Mouse (Mus musculus): ENCODE data around the gene Stambp.
"Not testable (repeated sequence)": the region's sequence is repeated elsewhere in the genome, so short reads cannot be mapped to it uniquely, and the experiment has no call there.

Gene Stambp

GRCm38 (mm10) chr6:83572671-83573070 lies at the start of gene Stambp:
Gene Stambp (minus strand): TSS chr6:83572729.
- no peak for DNase-seq

DNA sequence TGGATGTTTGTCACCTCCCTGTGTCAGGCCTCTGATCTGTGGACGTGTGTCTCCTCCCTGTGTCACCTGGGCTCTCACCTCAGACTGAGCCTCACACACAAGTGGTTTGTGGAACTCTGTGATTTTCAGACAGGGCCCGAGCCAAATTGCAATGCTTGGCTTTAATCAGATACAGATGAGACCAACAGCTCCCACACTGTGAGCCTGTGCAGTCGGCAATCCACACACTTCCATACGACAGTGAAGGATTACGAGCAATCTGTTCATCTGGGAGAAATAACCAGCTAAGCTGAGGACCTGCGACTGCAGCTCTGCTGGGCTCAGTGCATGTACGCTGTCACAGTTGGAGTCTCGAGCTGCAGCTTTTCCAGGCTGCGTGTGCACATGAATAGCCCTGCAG lies 47.4 kb upstream of the Stambp start:
- no peak for DNase-seq

GRCm38 (mm10) chr6:83617581-83618335 lies 45.2 kb upstream of the Stambp start:
- DNase-seq = no peak

GRCm38 (mm10) chr6:83616512-83616911 lies 44.0 kb upstream of the Stambp start:
- peak; percentile 46 for DNase-seq

DNA sequence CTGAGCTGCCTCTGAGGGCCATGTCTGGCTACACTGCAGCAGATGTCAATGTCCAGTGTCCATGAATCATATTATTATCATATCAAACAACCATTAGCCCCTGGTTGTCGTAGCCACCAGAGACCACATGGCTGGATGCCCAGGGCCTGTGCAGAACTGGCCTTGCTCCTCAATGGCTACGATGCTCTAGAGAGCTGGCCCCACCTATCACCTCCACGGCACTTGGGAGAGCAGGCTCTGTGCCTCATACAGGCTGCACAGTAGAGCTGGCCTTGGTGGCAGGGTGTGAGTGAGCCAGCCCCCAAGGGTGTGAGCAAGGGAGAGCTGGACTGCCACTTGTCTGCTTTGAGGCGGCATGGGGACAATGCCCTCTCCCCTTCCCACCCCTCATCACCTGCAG lies 41.9 kb upstream of the Stambp start:
- DNase-seq = no peak

DNA sequence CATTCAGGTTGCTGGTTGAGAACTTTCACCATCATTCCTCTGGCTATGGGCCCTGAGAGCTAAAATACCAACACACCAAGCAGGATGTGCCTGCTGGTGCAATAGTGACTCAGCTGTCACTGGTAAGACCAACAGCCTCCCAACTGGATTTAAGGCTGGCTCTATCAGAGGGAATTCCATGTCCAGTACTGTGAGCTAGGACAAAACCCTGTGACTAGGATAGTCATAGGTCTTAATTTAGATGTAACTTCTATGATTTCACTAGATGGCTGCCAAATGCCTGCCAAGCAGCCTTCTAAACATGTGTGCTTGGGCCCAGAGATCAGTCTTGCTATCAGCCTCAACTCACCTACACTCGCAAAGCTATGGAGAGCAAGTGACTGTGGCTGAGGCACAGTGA lies 40.4 kb upstream of the Stambp start:
- no peak for DNase-seq

- peak; percentile 62 for DNase-seq
These were observed 27.2 kb upstream of the Stambp start for GRCm38 (mm10) chr6:83599636-83600174.

DNA sequence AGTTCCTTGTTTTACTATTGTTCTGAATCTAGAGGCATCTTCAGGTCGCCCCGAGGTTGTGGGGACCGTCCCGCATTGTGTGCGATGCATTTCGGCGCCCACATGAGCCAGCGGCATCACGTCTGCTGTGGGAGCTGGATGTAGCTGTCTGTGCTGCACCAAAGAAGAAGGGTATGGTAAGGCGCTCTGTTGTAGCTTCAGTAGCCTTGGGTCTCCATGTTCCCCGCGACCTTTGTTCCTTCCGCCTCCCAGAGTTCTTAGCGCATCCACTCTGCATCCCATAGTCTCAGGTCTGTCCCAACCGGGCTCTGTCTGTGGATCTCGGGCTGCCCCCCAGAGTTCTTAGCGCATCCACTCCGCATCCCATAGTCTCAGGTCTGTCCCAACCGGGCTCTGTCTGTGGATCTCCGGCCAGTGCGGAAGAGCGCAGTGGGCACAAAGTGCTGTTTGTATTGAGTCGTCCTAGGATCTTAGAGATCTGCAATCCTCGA lies 26.6 kb upstream of the Stambp start:
- DNase-seq = no peak

DNA sequence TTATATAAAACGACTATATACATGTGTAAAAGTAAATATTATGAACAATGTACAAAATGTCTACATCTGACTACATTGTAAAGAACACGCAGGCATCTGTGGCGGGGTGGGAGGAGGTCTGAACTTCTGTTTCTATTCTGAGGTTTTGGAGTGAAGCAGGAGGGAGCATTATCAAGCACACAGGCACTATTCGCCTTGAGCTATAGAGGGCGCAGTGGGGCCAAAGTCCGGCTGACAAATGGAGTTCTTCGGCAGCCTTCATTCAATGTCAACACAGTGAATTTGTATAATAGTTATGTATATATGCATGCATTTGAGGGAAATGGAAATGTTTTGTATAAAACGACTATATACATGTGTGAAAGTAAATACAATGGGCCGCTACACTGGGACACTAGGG lies 26.1 kb upstream of the Stambp start:
- DNase-seq = peak; percentile 44

DNA sequence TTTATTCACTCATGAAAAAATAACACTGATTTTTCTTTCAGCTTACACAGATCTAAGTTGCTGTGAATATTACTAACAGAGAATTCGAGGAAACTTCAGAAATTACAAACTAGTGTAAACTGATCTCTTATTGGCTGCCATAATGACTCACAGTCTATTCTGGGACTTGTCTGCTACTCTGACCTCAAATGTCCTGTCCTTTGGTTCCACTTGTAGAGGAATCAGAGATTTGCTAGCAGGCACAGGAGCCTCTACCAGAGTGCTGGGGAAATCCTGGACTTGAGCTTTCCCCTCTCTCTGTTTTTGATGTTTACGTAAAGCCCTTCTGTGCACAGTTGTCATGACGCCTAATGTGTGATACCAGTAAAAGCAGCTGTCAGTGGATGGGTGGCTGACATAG lies 25.5 kb upstream of the Stambp start:
- no peak for DNase-seq

GRCm38 (mm10) chr6:83595035-83595434 lies 22.5 kb upstream of the Stambp start:
- DNase-seq = no peak

DNA sequence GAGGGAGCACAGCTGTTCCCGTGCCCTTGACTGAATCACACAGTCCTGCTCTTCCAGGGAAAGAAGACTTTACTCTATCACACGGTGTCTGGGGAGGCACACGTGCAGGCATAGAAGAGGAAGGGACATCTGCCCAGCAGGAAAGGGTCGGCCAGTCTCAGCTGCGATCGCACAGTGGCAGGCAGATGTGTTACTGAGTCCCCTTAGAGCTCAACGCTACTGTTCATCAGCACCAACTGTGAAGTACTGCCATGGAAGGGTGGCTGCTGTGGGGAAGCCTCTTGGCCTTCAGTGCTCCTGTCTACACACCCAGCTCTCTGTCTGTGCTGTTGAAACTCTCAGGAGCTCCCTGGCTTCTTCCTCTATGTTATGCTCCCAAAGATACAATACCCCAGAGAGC lies 21.4 kb upstream of the Stambp start:
- DNase-seq = no peak

GRCm38 (mm10) chr6:83592051-83592450 lies 19.5 kb upstream of the Stambp start:
- DNase-seq = no peak

- no peak for DNase-seq
These were observed 17.8 kb upstream of the Stambp start for GRCm38 (mm10) chr6:83590301-83590700.

DNA sequence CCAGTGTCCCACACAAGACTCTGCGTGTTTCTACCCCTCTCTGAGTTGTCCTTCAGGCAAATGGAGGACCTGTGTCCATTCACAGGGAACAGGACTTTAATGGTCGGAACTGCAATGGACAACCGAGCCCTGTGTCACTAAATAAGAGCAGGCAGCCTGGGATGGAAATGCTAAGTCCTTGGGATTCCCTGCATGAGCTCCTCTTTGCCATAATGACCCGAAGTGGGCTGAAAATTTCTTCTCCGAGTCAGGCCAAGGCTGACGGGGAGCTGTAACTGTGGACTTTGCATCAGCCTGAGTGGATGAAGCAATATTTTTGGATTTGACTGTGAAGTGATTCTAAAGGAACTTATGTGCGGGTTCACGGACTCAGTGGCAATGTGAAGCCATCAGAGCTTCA lies 14.7 kb upstream of the Stambp start:
- DNase-seq = not testable (repeated sequence)

GRCm38 (mm10) chr6:83585328-83585727 lies 12.8 kb upstream of the Stambp start:
- not testable (repeated sequence) for DNase-seq

DNA sequence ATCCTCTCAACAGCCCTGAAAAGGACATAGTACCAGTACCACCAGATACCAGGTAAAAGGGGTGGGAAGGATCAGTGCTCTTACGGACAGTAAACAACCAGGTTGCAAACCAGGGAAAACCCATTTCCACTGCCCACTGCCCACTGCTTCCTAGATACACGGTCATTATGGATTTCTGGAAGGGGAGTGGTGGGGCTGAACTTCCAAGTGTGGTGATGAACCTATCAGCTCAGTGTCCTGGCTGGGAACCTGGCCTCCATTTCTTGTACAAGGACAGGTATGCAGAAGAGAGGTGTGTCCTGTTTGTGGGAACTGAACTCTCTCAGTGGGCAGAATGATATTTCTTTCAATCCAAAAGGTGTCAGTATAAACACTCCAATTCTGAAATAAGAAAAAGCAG lies 11.1 kb upstream of the Stambp start:
- no peak for DNase-seq

DNA sequence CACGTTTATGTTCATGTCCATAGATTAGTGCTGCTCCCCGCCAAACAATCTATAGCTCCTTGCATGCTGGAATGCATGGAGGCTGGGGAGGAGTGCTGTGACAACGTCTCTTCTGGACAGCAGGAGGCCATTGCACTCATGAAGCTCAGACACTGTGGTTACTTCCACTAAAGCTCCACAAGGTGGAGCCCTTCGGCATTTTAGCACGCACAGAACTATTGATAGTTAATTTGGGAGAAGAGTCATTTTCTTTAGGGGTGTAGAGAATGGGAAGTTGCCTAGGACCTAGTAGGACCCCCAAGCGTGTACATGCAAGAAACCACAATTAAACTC lies 10.4 kb upstream of the Stambp start:
- peak; percentile 30 for DNase-seq

DNA sequence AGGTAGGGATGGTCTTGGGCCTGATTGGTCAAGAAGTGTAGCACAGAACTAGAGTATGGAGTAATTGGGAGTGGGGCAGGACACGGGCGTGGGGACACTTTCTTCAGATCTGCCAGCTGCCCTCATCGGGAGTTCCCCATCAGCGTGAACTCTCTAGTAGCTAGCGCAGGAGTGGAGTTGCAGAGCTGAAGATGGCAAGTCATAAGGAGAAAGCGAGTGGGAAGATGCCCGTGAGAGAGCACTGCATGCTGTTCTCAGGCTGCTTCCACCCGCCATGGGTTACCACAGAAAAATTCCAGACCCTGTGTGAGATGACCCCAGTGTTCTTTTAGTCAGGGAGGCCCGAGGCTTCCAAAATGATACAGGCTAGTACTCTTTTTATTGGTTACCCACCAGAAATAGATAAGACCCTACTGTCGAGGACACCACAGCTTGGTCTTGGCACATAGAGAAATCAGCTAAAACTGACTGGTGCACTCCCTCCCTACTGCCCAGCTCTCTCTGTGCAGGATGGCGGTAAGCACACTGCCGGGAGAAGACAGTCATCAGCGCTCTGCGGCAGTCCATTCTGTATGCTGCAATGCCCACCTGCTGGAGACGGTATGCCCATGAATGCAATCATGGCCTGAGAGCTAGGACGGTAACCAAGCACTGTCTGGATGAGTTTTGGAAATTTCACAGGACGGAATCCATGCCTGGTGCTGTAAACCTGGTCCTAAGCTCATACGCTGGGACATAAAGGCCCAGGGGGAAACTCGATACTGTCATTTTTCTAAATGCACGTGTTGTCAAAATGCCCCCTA lies 9.8 kb upstream of the Stambp start:
- no peak for DNase-seq

DNA sequence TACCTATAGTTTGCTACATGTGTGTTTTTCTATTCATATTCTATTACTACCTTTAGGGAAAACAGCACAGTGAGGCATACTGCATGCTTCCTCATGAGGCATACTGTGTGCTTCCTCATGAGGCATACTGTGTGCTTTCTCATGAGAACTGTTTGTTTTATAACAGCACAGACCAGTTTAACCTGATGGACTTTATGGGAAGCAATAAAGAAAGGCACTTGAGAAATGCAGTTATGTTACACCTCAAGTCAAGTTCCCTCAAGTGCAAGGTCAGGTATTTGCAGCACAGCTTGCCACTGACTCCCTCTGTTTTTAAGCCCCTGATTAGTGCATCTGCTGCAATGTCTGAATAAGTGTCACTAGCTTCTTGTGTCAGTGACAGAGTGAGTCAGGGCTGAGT lies 5.0 kb upstream of the Stambp start:
- DNase-seq = no peak

GRCm38 (mm10) chr6:83575609-83576008 lies 3.1 kb upstream of the Stambp start:
- DNase-seq = no peak

GRCm38 (mm10) chr6:83571840-83572667 lies 475 bp downstream of the Stambp start:
- peak; percentile 95 for DNase-seq
